Mouse (Mus musculus): Measurements from ENCODE around the gene Gm37240.

Gene Gm37240

DNA sequence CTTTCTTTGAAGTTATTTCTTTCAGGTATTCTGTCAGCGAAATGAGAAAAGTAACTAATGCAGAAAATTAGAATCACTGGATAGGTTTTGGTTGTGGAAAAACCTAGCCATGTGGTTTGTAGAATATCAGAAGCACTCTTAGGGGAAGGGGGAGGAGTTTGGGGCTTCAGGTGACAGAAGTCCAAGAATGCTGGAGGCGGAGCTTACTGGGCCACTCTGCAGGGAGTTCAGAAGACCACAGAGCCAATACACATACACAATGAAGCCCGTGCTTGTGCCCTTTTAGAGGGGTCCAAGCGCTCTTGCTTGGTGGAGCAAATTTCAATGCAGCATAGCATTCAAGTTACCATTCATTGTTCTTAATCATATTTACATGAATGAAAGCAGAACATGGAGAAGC, 138.5 kb downstream of the Gm37240 start:
- DNase-seq (ENCODE audit: low spot score), result no peak

DNA sequence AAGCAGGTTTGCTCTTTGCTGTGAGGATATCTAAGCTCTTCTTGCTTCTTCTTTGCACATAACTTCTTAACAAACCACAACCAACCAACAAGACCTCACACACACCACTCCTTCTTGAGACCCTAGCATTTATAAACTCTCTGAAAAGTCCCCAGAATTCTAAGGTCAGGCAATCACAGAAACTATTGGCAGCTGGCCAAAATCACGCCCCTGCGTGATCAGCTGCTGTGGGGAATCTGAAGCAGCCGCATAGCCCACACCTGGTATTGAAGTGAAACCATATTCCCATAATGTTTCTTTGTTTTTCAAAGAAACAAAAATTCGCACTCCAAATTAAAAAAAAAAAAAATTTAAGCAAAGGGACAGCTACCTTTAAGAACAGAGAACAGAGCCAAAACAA, 141.2 kb downstream of the Gm37240 start:
- no peak for DNase-seq (ENCODE audit: low spot score)

DNA sequence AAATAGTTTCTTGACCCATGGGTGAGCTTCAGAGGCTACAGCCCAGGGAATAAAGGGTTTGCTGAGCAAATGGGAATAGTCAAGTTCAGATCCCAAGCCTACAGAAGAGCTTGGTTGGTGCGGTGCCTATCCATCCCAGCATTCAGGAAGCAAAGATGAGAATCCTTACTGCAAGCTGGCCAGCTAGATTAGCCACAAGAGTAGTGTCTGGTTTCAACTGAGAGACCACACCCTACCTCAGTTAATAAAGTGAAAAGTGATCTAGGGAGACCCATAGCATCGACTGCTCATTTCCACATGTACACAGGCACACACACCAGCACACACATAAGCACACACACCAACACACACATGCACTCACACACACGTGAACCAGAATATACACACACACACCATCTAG, 145.6 kb downstream of the Gm37240 start:
- DNase-seq (ENCODE audit: low spot score), result no peak

DNA sequence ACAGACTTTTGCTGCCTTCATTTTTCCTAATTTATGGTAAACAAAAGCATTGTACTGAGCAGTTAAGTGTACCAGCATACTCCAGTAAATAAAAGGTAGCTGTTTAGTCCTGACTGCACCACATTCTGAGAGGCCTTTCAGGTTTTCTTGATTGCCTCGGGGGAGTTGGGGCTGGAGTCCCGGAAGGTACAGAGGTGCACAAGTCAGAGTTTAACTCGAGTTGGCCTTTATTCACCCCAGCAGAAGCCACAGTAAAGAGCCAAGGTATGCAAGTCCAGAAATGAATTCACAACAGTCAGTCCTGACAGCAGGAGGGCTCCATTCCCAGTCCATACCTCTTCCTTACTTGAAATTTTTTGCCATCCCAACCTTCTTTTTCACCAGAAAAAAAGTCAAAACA, 148.7 kb downstream of the Gm37240 start:
- DNase-seq (ENCODE audit: low spot score), result no peak

DNA sequence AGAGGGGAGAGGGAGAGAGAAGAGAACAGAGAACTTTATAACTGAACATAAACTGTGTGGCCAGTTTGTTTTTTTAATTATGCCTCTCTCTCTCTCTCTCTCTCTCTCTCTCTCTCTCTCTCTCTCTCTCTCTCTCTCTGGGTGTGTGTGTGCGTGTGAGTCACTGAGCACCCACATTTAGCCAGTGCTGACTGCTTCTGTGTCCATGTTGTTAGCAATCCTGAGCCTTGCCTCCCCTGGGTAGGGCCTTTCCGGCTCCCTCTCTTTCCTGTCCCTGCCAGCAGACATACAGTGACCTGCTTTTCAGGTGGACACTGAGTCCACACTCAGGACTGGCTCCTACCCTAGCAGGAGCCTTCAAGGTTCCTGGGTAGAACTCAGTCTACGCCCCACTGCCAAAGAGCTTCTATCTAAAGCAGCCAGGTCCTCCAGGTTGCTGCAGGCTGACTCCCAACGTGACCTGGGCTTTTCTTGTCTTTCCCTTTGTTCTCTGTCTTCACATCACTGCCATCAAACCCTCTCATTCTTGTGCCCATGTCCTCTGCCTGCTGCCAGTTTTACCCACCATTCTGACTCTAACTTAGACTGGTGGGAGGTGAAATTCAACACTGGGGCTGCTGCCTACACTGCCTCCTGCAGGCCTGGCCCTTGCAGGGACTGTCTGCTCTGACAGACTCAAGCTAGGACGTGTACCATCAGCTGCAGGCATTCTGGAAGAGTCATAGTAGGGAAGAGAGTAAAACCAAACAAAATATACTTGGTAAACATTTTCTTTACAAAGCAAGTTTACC, 153.2 kb downstream of the Gm37240 start:
- no peak for DNase-seq (ENCODE audit: low spot score)

DNA sequence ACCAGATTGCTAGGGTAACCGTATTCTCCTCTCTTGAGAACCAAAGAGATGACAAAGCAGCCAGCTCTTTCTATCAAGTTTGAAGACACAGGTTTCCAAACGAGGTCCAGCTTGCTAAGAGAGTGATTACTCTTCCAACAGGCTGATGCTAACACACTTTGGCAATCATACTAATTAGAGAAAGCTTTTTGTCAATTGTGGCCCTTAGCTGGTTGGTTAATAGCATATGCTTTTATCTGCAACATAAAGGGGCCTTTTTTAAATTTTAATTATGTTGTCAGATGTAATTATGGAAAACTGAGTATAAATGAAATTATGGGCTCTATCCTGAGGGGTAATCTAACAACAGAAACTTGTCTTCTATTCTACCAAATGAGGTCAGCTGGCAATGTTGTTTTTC, 160.1 kb downstream of the Gm37240 start:
- no peak for DNase-seq (ENCODE audit: low spot score)

DNA sequence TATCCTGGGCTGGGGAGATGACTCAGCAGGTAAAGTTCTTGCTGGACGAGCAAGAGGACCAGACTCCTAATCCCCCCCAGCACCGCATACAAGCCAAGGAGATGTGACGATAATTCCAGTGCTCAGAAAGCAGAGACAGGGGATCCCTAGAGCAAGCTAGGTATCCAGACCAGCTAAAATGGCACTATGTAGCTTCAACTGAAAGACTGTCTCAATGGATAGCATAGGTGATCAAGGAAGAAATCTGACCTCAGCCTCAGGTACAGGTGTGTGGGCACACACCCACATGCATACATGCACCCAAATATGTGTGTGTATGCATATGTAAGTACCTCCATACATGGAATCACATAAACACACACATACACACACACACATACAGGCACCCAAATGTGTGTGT, 161.3 kb downstream of the Gm37240 start:
- DNase-seq (ENCODE audit: low spot score), result no peak

DNA sequence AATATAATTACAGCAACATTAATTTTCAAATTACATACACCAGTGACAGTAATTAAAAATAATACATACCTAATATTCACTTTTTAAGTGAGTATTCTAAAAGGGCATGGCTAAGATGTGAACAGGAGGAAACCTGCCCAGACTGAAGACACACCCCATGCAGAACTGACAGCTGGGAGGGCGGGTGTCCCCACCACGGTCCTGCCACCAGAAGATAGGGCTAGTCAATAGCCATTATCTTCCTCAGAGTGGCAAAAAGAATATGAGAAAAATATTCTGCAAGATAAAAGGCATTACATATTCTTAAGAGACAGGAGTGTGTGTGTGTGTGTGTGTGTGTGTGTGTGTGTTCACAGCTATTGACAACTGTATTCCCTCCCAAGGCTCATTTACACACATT, 162.2 kb downstream of the Gm37240 start:
- DNase-seq (ENCODE audit: low spot score), result no peak

GRCm38 (mm10) chr3:85722581-85722980, 164.7 kb downstream of the Gm37240 start:
- no peak for DNase-seq (ENCODE audit: low spot score)

DNA sequence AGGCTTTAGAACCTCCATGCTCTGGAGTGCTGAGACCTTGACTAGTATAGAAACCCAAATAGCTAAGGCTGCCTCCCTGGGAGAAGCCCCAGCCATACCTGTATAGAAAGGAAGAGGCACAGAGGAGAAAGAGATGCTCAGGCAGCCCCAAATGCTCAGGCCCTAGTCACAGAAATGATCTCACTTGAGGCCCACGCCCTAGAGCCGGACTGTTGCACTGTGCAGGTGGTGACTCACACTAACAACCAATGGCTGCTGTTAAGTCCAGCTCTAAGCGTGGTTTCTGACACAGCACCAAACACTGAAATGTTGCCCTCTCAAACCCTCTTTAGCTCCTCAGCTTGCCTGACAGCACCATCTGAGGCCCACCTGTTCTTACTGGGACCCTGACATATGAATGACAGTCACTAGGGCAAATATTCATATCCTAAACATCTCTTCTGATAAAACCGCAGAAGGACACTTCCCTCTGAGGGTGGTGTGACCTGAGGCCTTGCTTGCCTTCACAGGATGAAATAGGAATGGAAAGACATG, 171.5 kb downstream of the Gm37240 start:
- no peak for DNase-seq (ENCODE audit: low spot score)

DNA sequence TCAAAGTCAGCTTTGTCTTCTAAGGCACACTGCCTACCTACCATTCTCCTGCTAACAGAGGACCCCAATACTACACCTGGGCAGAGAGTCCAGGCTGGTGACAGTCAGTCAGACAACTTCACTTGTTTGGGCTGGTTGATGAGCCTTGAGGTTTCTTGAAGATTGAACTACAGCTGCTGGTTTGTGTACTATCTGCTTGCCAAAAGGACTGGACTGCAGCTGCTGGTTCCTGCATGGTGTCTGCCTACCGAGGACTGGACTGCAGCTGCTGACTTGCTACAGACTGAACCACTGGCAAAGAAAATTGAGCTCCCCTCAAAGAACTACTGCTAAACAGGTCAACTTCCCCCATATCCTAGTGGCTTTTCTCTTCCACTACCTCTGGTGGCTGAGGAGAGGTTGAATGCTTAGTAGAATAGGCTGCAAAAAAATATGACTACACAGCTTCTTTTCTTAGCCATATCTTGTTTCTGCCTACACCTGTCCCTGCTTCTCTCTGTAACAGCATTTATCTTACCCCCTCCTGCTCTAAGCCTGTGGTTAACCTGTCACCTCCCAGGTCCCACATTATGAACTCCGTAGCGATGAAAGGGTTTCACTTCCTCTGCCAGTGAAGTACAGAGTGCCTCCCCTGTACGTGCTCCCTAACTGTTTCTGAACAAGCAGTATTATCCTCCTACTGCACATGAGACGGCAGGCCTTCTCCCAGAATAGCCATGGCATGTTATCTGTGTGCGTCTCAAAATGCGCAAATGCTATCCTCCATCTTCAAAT, 173.2 kb downstream of the Gm37240 start:
- DNase-seq (ENCODE audit: low spot score), result no peak

- peak; percentile 43 for DNase-seq (ENCODE audit: low spot score)
These were observed 176.6 kb downstream of the Gm37240 start for GRCm38 (mm10) chr3:85710695-85711094.

- DNase-seq (ENCODE audit: low spot score), result peak; percentile 67
These were observed 179.9 kb downstream of the Gm37240 start for GRCm38 (mm10) chr3:85707421-85707820.

DNA sequence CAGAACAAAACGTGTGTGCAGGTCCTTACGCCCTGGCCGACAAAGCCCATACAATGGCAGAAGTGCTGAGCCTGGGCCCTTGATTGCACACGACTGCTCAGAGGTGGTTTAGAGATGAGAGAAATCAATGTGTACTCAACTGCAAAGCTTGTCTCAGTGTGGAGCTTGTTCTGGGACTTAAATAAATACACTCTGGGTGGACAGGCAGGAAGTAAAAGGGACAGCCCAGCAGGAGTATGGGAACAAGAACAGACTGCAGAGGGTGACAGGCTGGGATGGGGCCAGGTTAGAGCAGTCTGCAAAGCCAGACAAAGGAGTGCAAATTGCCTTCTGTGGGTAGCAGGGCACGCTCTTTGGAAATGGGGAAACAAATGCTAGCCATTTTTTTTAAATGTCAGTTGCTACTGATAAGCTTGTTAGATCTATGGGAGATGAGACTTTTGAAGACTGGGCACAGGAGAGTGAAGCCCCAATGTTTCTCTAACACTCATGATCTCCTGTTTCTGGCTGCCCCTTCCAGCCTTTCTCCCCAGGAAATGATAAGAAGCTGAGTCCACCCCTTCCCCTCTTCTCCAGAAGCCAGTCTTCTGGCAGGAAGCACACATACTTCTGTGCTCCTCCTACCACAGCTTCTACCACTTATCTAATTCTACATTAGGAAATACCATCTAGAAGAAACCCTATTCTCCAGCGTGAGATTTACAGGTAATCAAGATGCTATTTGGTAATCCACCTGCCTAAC, 184.0 kb downstream of the Gm37240 start:
- DNase-seq (ENCODE audit: low spot score), result no peak

DNA sequence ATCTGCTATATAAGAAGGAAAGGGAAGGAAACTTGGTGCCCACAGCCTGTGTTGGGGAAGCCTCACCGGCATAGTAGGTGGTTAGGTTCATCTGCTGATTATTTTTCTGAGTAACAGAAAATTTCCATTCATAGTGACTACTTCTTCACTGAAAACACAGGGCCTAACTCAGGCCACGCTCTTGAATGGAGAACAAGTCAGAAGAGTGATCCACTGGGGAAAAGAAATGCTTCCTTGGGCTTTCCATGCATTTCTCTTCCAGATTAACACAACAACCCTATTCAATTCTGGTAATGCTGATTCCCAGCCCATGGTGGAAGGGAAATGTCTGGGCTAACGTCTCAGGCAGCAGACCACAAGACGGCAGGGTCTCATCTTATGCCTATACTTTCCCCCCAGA, 188.8 kb downstream of the Gm37240 start:
- peak; percentile 2 for DNase-seq (ENCODE audit: low spot score)

- DNase-seq (ENCODE audit: low spot score), result no peak
These were observed 192.3 kb downstream of the Gm37240 start for GRCm38 (mm10) chr3:85695056-85695455.

DNA sequence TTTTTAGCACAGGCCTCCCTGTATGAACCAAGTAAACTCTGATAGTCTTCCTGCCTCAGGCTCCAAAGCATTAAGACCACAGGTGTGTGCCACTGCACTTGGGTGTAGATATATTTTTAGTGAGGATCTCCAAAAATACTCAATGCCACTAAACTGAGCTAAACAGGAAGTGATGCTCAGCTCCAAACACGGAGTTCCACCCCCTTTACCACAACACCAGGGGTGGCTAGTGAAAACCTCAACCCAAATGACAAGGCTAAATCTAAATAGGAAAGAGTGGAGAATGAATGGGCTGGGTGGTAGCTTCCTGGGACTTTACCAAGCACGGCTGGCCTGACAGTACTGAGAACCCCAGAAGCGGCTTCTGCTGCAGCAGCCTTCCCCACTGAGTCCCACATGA, 194.3 kb downstream of the Gm37240 start:
- no peak for DNase-seq (ENCODE audit: low spot score)

GRCm38 (mm10) chr3:85691134-85691533, 196.2 kb downstream of the Gm37240 start:
- no peak for DNase-seq (ENCODE audit: low spot score)

DNA sequence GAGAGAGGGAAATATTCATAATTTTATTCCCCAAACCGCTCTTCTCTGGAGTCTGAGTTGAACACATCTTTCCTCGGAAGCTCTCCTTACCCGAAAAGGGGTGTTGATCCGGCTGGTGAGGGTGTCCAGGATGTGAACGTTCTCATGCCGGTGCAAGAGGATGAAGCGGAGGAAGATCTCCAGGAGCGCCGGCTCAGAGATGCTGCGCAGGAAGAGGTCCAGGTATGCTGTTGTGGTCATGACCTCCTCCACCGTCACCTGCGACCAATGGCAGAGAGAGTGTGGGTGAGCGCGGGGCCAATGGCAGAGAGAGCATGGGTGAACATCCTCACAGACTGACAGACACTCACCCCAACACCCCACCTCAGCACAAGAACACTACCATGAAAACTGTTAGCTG, 199.0 kb downstream of the Gm37240 start:
- no peak for DNase-seq (ENCODE audit: low spot score)

DNA sequence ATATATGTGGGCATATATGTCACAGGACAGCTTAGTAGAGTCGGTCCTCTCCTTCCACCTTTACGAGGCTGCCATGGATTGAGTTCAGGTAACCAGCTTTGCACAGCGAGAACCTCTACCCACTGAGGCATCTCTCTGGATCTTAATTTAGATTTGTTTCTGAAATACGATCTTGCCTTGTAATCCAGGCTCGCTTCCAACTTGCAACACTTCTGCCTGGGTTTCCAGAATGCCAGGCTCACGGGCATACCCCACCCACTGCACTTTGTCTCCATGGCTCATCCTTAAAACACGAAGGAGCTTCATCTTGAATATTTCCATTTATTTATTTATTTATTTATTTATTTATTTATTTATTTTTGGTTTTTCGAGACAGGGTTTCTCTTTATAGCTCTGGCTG, 202.0 kb downstream of the Gm37240 start:
- no peak for DNase-seq (ENCODE audit: low spot score)

GRCm38 (mm10) chr3:85683618-85684017, 203.7 kb downstream of the Gm37240 start:
- no peak for DNase-seq (ENCODE audit: low spot score)

- no peak for DNase-seq (ENCODE audit: low spot score)
These were observed 206.2 kb downstream of the Gm37240 start for GRCm38 (mm10) chr3:85681136-85681535.

- DNase-seq (ENCODE audit: low spot score), result no peak
These were observed 207.4 kb downstream of the Gm37240 start for GRCm38 (mm10) chr3:85679960-85680359.

Measured in testis, postnatal 10 days (tissue).